Mouse (Mus musculus) right cerebral cortex, adult 2 months (tissue): ENCODE measurements at regions not wholly inside any gene's neighbourhood (a gene's known extent, or its start where the extent isn't known, plus 50 kb on each side); places are given as distances from the start of the nearest gene placed in this dataset.
"Not testable (repeated sequence)": the region's sequence is repeated elsewhere in the genome, so short reads cannot be mapped to it uniquely, and the experiment has no call there.

Experiments used
- DNase-seq, 2 experiments: peaks; one replicate each; pipeline ENCODE4 v3.0.0; 2021 to 2022; ENCODE audit warnings: low spot score in 2 of 2

DNA sequence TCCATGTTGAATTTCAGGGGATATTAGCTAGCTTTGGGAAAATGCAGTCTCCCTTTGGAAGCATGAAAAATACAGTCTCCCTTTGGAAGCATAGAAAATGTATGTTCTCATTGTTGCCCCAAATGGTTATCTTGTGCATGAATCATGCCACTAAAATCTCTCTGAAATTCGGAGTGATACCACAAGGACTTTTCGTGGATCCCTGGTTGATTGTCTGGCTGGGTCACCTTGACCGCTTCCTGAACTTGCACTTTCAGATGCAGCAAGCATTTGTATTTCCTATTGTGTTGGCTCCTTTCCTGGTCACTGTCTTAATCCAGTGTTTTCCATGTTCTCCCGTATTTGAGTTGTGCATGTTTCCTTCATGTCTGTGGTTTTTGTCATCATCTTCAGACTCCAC is 986.6 kb downstream of the Ttll7 start:
- DNase-seq = no peak

DNA sequence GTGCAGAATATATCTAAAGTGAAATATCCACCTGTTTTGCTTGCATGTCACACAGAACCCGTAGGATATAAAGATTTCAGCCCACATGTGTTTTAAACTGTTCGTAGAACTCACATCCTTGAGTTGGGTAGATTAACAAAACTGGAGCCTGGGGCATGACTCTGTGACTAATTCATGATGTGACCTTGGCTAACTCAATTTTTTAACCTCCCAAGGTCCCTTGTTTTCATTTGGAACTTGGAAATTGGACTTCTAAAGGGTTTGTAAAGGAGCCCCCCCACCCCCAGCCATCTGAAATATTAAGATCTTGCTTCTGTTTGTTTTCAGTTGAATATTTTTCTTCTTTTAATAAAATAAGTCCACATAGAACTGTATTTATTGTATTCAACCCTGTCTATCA is 983.5 kb downstream of the Ttll7 start:
- no peak for DNase-seq

DNA sequence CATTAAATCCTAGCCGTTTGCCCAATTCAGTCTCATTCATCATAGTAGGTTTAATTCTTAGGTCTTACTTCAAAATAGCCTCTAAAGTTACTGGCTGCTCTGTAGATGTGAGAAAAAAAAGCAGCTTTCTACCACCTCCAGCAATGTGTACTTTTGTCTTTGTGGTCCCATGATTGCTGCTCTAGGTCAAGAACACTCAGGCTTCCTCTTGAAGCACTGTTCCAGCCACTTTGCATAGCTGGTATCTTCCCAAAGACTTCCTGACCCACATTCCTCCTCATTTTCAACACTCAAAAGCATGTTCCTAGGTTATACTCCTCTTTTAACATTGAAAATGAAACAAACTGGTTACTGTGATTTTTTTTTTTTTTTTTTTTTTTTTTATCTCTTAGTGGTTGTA is 973.2 kb downstream of the Ttll7 start:
- DNase-seq = no peak

DNA sequence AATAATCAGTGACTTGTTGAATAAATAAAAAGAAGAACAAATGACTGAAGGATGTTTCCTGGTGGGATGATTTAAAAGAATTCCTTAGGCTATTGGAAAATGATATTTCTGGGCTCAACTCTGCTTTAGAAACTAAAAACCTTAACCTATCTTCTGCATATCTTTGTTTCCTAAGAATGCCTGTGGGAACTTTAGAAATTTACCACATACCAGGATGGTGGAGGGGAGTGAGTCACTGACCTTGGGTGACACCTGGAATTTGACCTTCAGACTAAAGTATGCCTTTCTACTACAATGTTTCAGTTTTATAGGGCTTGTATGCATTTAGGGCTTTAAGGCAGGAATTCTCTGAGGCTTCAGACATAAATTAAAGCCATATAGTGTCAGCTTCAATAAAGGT is 972.3 kb downstream of the Ttll7 start:
- DNase-seq = no peak

DNA sequence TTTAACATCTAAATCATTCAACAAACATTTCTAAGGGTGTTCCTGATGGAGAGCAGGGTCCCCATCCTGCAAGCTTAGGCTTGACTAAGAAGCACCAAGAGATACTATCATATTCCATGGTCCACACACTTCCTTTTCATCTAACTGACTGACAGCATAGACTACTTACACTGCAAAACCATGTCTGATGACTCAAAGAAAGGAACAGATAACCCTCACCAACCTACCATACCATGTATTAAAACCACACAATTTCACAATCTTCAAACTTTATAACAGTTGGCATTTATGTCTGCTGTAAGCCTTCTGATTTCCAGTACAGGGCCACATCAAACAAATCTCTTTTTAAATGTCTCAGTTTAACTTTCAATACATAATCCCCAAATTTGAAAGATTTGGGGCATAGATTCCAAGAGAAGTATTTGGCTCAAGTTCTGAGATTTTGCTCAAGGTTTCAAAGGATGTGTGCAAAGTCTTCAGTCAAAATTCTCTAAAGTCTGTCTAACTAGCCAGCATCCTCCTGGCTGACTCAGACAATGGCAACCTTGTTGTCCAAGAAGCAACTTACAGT is 962.0 kb downstream of the Ttll7 start:
- DNase-seq = no peak

DNA sequence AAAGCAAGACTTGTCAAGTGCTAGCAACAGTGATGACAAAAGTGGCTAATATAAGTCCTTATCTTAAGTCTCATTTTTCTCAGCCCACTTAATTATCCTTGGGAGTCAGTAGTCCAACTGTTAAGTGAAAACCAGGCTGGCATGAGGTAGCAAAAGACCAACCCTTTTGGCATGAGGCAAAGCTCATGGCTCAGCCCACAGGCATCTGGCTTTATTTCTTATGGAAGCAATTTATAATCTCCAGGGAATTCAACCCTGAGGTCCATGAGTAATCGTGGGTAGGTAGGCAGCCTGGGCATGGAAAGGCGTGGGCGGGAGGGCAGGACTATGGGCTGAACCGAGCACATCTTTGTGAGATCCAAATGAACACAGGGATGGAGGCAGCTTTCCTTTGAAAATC is 950.4 kb downstream of the Ttll7 start:
- no peak for DNase-seq

DNA sequence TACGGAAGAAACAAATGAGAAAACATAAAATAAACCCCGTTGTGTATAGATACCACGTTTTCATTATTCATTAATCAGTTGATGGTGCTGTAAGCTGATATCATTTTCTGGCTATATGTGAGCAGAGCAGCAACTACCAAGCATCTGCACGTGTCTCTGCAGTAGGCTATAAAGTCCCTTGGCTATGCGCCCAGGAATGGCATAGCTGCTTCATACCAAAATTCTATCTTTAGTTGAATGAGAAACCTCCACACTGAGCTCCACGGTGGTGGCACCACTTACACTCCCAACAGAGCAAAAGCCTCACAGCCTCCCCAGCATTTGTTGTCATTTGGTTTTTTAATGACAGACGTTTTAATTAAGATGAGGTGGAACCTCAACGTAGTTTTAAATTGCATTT is 944.4 kb downstream of the Ttll7 start:
- DNase-seq = peak; percentile 5 to 19

DNA sequence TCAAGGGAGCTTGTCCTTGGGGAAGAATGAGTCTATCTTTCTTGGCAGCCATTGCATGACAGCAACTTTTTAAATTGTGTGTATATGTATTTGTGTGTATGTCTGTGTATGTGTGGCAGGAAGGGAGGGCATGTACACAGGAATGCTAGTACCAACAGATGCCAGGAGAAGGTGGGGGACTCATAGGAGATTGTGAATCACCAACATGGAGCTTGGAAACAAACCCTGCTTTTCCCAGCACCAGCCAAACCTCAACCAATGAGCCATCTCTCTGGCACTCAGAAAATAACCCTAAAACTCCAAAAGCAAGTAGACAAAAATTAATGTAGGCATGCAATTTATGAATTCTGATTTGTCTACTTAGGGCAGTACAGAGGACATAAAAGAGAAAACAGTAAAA is 942.9 kb downstream of the Ttll7 start:
- DNase-seq = no peak

DNA sequence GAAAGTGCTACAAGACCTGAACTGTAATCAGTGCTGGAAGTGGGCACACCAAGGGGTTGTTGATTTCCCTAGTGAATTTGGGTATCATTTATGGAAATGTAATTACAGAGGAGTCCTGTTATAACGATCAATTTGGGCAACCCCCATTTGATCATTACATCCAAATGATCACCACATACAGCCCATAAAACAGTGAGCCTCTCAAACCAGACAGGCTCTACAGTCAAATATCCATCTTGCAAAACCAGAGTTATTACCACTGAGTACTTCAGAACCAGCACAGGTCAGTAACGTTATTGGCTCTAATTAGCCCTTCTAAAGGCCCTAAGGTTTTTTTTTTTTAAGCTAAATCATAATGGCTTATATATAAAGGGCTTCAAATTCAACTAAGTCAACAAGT is 934.4 kb downstream of the Ttll7 start:
- no peak for DNase-seq

DNA sequence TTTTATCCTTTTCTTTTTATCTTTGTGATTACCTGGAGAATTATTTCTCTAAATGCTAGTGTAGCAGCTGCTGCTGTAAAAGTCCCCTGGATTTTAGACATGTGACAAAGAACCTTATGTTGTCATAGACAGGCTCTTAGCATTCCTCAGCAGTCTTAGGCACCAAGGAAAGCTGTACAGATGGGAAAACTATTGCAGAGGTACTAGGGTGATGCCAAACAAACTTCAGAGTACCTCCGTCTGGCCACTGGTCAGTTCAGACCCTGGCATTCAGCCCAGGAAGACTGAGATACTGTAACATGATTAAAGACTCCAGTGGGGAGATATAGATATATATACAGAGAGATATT is 898.6 kb downstream of the Ttll7 start:
- DNase-seq = no peak

DNA sequence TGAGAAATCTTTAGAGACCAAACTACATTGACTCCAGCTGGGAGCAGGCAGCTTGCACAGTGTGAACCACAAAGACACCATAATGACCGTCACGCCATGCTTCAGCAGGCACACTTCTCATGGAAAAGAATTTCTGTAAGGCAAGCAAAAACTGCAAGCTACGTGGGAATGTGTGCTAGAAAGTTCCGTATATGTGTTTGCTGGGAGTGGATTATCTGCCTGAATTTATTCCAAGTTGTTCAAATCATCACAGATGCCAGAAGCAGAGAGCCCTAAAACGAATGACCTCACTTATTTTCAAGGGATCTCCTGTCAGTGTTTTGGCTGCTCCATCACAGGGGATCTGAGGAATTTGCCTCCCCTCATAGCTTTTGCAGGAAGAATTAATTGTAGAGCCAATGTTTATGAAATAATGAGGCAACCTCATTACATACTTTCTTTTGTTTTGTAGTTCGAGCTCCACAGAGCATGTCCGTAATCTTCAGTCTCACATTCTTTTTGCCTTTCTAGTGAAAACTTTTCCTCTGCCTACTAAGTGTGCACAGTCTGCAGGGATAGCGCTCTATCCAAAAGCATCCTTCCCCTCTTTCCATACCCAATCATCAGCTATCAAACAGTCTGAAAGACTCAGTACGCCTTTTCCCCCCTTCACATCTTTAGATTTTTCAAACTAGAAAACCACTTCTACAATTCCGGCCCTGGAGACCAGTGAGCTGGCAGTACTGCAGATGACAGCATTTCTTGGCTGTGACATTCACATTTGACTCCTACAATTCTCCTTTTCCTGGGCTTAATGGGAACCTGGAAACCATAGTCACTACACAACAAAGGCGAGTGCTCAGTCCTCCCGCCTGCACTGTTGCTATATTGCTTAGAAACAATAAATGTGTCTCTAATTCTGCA is 898.0 kb downstream of the Ttll7 start:
- no peak for DNase-seq

DNA sequence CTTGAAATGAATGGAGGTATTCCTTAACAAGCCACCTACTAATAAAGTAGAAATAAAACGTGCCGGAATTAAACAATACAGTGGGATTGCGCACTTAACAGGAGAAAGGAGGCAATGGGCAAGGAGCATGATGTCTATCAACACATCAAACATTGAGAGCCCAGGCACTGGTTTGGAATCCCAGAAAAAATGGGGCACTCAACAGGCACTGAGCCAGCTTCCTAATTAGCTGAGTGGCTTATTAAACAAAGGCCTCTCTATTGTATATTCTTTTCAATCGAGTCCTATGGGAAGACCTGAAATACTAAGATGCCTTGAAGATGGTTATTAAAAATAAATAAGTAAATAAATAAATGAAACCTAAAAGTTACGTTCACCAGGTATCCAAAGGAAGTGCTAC is 897.3 kb downstream of the Ttll7 start:
- DNase-seq = no peak

DNA sequence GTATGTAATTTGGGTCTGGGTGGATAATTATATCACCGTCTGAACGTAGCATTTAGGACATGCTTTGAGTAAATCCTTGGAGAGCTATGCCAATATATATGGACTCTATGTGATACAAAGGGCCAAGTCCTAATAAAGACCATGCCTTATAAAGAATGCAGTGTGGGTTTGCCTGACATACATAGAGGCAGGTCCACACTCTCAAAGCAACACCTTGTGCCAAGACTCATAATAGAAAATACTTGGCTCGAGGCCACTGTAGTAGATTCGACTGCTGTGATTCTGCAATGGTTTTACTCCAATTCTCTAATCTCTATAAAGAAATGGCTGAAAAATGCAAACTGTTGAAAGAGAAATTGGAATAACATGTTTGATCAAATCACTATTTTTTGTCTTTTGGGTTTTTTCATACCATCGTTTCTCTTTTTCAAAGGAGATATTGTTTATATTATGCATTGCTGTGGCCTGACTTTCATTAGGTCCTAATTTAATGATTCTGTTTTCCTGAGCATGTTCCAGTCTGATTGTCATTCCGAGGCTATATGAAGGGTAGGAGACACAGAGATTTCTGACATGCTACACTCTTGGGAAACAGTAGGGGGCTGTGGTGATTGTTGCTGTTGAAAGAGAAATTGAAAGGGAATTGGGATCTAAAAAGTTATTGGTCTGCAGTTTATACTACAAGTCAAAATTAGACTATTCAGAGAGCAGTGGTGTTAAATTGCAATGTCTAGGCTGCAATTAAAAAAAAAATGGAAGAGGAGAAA is 884.7 kb downstream of the Ttll7 start:
- DNase-seq = no peak

DNA sequence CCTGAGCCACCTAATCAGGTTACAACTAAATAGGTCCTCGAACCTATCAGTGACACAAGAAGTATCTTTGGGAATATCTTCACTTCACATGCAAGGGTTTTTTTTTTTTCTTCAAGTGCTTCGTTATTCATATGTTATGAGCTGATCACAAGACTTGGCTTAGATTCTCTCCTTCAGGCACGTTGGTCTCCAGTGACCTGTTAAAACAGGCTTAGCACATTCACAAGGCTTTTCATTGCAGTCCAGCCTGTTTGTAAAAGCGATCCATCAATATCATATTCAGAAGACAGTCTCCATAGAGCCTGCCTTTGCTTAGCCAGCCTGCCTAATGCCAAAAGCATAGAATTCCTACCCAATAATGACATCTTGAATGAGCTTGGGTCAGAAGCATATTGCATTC is 864.2 kb downstream of the Ttll7 start:
- no peak for DNase-seq

DNA sequence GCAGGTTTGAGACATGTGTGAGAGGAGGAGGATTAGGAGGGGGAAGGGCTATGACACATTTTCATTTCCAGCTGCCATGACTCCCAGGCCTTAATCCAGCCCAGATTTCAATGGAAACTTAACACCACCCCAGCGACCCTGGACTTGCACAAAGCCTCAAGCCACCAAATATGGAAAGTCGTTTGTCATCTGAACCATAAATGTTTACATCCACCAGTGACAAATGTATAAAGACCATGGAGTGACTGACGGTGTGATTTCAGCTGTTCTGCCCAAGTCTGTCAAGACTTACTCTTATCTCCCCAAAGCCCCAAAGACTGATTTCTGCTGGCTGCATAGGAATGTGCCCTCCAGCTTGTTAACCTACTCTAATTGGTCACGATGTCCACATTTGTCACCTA is 855.2 kb downstream of the Ttll7 start:
- DNase-seq = no peak

DNA sequence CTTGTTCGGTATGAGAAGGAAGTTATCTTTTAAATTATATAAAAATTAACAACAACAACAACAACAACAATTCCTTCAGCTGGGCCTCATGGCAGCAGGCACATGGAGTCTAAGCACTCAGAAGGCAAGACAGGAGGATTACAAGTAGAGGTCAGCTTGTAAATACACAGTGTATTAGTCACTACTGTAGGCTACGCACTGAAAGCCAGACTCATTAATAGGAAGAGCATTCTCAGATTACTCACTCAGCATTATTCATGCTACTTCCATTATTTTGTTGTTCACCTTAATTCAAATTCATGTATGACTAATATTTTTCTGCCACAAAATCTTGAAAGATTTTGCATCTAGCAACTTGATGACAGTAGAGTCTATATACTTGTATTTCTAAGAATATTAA is 831.6 kb downstream of the Ttll7 start:
- DNase-seq = no peak

DNA sequence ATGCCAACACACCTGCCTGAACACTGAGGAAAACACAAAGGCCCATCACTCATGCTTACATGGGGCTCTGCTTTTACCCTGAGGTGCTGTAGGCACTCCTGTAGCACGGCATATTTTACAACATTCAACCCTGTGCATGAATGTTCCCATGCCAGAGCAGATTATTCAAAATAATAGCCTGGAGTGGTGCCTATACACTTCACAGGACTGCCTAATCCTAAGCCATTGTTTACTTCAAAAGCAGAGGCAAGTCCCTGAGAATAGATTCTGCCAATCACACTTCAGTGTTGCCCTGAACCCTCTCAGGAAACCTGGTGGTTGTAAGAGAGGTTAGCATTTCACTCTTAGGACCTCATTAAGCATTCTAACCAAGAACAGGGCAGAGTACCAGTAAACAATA is 828.1 kb downstream of the Ttll7 start:
- DNase-seq = no peak

DNA sequence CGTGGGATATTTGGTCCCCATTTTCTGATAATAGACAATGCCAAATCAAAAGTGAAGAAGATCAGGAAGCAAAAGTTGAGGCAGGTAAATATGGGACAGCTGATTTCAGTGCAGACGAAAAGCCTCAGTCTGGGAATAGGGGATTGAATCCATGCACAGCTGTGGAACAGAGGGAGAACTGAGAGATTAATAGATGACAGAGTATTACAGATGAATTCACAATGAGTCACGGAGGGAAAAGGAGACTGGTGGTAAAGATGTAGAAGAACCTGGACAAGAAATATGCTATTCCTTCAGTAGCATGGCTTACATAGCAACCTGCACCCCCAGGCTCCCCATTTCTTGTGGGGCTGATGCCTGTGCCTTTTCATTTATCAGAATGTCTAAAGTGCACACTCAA is 810.4 kb downstream of the Ttll7 start:
- no peak for DNase-seq

DNA sequence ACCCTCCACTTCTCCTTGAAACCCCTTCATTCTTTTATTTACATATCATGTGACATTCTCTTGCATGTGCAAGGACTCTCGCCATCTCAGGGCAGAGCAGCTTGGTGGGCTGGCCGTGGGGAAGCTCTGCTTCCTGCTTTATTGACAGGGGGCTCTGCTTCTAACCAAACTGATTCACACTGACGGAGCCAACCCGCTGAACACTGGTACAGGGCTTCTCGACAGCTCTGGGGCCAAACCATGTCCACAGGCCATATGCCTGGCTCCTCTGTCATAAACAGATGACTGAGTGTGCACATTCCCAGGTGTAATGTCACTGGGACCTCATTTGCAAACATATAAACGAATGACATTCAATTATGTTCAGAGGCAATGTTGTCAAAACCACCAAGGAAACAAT is 800.7 kb downstream of the Ttll7 start:
- DNase-seq = no peak

DNA sequence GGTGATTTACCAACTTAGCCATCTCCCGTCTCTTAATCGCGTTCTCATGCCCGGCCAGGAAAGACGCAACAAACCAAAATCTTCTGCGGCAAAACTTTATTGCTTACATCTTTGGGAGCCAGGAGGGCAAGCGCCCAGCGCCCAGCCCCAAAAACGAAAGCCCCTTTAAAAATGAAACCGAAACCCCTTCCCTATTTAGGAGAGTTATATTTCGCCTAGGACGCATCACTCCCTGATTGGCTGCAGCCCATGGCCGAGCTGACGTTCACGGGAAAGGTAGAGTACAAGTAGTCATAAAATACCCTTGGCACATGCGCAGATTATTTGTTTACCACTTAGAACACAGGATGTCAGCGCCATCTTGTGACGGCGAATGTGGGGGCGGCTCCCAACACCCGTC is 783.3 kb downstream of the Ttll7 start:
- DNase-seq = not testable (repeated sequence)

DNA sequence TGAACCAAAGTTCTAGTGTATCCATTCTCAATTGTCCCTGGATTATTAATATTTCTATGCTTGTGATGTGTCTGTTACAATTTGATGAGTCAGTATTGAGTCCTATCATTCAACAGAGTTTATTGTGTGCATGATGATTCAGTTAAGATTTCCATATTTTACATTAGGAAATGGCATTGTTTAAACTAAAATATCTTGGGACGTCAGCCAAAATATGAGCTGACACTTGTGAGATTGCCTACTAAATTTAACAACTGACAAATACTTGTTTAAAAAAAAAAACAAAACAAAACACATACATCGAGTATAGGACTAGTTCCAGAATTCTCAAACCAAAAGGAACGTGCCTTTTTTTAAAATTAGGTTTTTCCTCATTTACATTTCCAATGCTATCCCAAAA is 779.0 kb downstream of the Ttll7 start:
- DNase-seq = no peak

DNA sequence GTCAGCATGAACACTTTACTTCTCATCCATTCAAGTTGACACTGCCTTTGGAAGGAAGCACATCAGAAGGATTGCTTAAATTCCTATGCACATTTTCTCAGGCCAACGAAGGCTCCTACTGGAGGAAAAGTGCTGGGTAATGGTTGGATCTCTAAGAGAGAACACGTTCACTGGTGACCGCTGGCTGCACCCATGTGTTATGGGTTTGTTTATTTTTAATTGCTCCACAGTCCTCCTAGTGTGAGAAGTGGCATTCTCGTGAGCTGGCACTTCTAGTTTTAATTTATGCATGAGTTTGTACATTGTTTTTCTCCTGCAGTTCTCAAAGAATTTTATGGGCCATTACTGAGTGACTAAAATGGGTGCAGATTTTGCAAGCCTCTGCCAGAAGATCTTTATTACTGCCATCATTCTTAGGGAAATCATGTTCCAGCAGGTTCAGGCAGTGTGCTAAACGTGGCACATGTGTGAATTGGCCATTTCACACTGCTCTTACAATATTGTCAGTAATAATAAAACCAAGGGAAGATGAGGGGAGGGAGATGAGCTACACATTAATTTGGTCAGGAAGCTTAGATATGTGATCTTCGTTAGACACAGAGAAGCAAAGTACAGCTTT is 731.6 kb downstream of the Ttll7 start:
- no peak for DNase-seq

DNA sequence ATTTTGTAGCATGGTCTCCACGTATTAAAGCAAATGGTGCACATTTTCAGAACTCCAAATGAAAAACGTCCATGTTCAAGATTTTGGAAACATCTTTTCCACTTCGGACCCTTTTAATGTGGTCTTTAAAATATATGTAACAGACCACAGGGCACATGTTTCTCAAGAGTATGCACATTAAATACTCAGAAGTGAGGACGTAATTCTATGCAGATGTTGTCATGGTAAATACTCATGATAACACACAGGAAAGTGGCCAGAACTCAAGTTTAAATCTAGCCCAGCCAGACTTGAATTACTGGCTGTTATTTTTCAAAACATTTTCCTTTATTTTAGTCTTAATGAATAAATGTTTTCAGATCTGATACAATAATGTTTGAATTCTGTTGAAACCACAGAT is 719.7 kb downstream of the Ttll7 start:
- no peak for DNase-seq
